Mouse (Mus musculus) MEL (cell line): Measurements from ENCODE around the gene Cdc42ep4. TPM values are rescaled to one million over a fixed set of nuclear protein-coding genes. Genes with fewer than 3 reads are reported as not detected.

Experiments used
- DNase-seq: peaks from one replicate; pipeline ENCODE4 v3.0.0; 2011; ENCODE audit warnings: low read depth, low spot score
- H3K27ac ChIP-seq: 2 replicates; pipeline ENCODE4 v1.5.1; 2012; ENCODE audit warnings: low read depth, mild to moderate bottlenecking, control low read depth, low read length, moderate library complexity; ENCODE audit not compliant: control insufficient read depth
- H3K27me3 ChIP-seq, 2 experiments: fragments of 150-350 bp in 1 of 2; sonication (generic) in 1 of 2; 2 replicates each; pipeline ENCODE4 v1.6.1; 2012; ENCODE audit warnings: low read length in 2 of 2, mild to moderate bottlenecking in 2 of 2, improper control_type of control experiment in 1 of 2, moderate library complexity in 1 of 2; ENCODE audit not compliant: insufficient read depth in 2 of 2, control insufficient read depth in 1 of 2
- H3K36me3 ChIP-seq, 2 experiments: 2 replicates each; pipeline ENCODE4 v1.6.1; 2012 to 2014; ENCODE audit warnings: low read length in 2 of 2, improper control_type of control experiment in 1 of 2, inconsistent platforms in 1 of 2, mild to moderate bottlenecking in 1 of 2; ENCODE audit not compliant: insufficient read depth in 2 of 2, control insufficient read depth in 1 of 2
- H3K4me1 ChIP-seq, 2 experiments: fragments of 150-350 bp in 1 of 2; sonication (generic) in 1 of 2; 2 replicates each; pipeline ENCODE4 v1.6.1; 2012; ENCODE audit warnings: low read length in 2 of 2, improper control_type of control experiment in 1 of 2, mild to moderate bottlenecking in 1 of 2; ENCODE audit not compliant: insufficient read depth in 2 of 2, control insufficient read depth in 1 of 2
- H3K4me3 ChIP-seq, 2 experiments: fragments of 150-350 bp in 1 of 2; sonication (generic) in 1 of 2; 2 replicates each; pipeline ENCODE4 v1.5.1; 2012; ENCODE audit warnings: low read depth in 2 of 2, low read length in 2 of 2, mild to moderate bottlenecking in 2 of 2, moderate library complexity in 2 of 2, control low read depth in 1 of 2, improper control_type of control experiment in 1 of 2; ENCODE audit not compliant: control insufficient read depth in 1 of 2, insufficient read depth in 1 of 2
- H3K79me2 ChIP-seq: 2 replicates; pipeline ENCODE4 v1.6.1; 2012; ENCODE audit warnings: mild to moderate bottlenecking, low read length, moderate library complexity; ENCODE audit not compliant: control insufficient read depth, poor library complexity, insufficient read depth
- H3K9ac ChIP-seq: 2 replicates; pipeline ENCODE4 v1.6.1; 2012; ENCODE audit warnings: low read depth, mild to moderate bottlenecking, control low read depth, low read length, moderate library complexity; ENCODE audit not compliant: control insufficient read depth, poor library complexity, severe bottlenecking
- H3K9me3 ChIP-seq: fragments of 150-350 bp; sonication (generic); replicated peaks from 2 replicates; pipeline ENCODE4 v1.6.1; 2012; ENCODE audit warnings: mild to moderate bottlenecking, low read length, improper control_type of control experiment, moderate library complexity; ENCODE audit not compliant: insufficient read depth
- BHLHE40 ChIP-seq: IDR thresholded peaks from 2 replicates; pipeline ENCODE4 v1.6.1; 2012; ENCODE audit warnings: low read depth, mild to moderate bottlenecking, inconsistent platforms, low read length, improper control_type of control experiment, borderline replicate concordance
- CHD2 ChIP-seq: IDR thresholded peaks from 2 replicates; pipeline ENCODE4 v1.6.1; 2011; ENCODE audit warnings: low read length, improper control_type of control experiment
- CTCF ChIP-seq, 3 experiments: IDR thresholded peaks in 2 of 3; conservative IDR thresholded peaks in 1 of 3; 2 replicates each; pipeline ENCODE4 v1.5.1; 2011 to 2012; ENCODE audit warnings: low read length in 3 of 3, low read depth in 2 of 3, mild to moderate bottlenecking in 2 of 3, improper control_type of control experiment in 1 of 3, inconsistent platforms in 1 of 3, mixed read lengths in 1 of 3, moderate library complexity in 1 of 3; ENCODE audit not compliant: control insufficient read depth in 1 of 3, insufficient read depth in 1 of 3, poor library complexity in 1 of 3, severe bottlenecking in 1 of 3
- E2F4 ChIP-seq: IDR thresholded peaks from 2 replicates; pipeline ENCODE4 v1.6.1; 2011; ENCODE audit warnings: low read depth, low read length, improper control_type of control experiment, borderline replicate concordance
- ELF1 ChIP-seq: IDR thresholded peaks from 2 replicates; pipeline ENCODE4 v1.6.1; 2014; ENCODE audit warnings: low read depth, mild to moderate bottlenecking, inconsistent platforms, low read length, improper control_type of control experiment, moderate library complexity
- EP300 ChIP-seq, 2 experiments: IDR thresholded peaks; 2 replicates each; pipeline ENCODE4 v1.6.1; 2011; ENCODE audit warnings: improper control_type of control experiment in 2 of 2, low read length in 2 of 2, low read depth in 1 of 2, mild to moderate bottlenecking in 1 of 2
- GATA1 ChIP-seq: IDR thresholded peaks from 2 replicates; pipeline ENCODE4 v1.6.1; 2011; ENCODE audit warnings: low read depth, low read length, improper control_type of control experiment
- HCFC1 ChIP-seq: IDR thresholded peaks from 2 replicates; pipeline ENCODE4 v1.6.1; 2012; ENCODE audit warnings: low read depth, mild to moderate bottlenecking, inconsistent platforms, low read length, improper control_type of control experiment, moderate library complexity
- KAT2A ChIP-seq: conservative IDR thresholded peaks from 2 replicates; pipeline ENCODE4 v1.6.1; 2012; ENCODE audit warnings: low read depth, low read length, improper control_type of control experiment, inconsistent platforms
- MAFK ChIP-seq: IDR thresholded peaks from 2 replicates; pipeline ENCODE4 v1.6.1; 2011; ENCODE audit warnings: low read depth, mild to moderate bottlenecking, low read length, improper control_type of control experiment, borderline replicate concordance
- MAX ChIP-seq: IDR thresholded peaks from 2 replicates; pipeline ENCODE4 v1.6.1; 2011; ENCODE audit warnings: low read length, improper control_type of control experiment
- MAZ ChIP-seq: IDR thresholded peaks from 2 replicates; pipeline ENCODE4 v1.6.1; 2012; ENCODE audit warnings: low read depth, mild to moderate bottlenecking, inconsistent platforms, low read length, improper control_type of control experiment
- MEF2A ChIP-seq: IDR thresholded peaks from 2 replicates; pipeline ENCODE4 v1.6.1; 2014; ENCODE audit warnings: low read depth, mild to moderate bottlenecking, inconsistent platforms, low read length, improper control_type of control experiment; ENCODE audit not compliant: poor library complexity, insufficient replicate concordance, severe bottlenecking; ENCODE audit errors: extremely low read depth
- MYB ChIP-seq: IDR thresholded peaks from 2 replicates; pipeline ENCODE4 v1.6.1; 2011; ENCODE audit warnings: mild to moderate bottlenecking, low read depth, low read length, improper control_type of control experiment
- NELFE ChIP-seq: IDR thresholded peaks from 2 replicates; pipeline ENCODE4 v1.6.1; 2011; ENCODE audit warnings: low read depth, low read length, improper control_type of control experiment
- NRF1 ChIP-seq: IDR thresholded peaks from 2 replicates; pipeline ENCODE4 v1.6.1; 2014; ENCODE audit warnings: low read depth, mild to moderate bottlenecking, inconsistent platforms, low read length, improper control_type of control experiment, moderate library complexity; ENCODE audit not compliant: poor library complexity, insufficient read depth, severe bottlenecking
- POLR2A ChIP-seq, 2 experiments: IDR thresholded peaks; 2 replicates each; pipeline ENCODE4 v1.6.1; 2011 to 2012; ENCODE audit warnings: low read length in 2 of 2, mild to moderate bottlenecking in 2 of 2, control low read depth in 1 of 2, improper control_type of control experiment in 1 of 2, low read depth in 1 of 2, moderate library complexity in 1 of 2; ENCODE audit not compliant: control insufficient read depth in 1 of 2, insufficient read depth in 1 of 2, poor library complexity in 1 of 2
- RAD21 ChIP-seq: IDR thresholded peaks from 2 replicates; pipeline ENCODE4 v1.6.1; 2011; ENCODE audit warnings: mild to moderate bottlenecking, low read depth, low read length, improper control_type of control experiment
- RCOR1 ChIP-seq: IDR thresholded peaks from 2 replicates; pipeline ENCODE4 v1.6.1; 2012; ENCODE audit warnings: low read depth, mild to moderate bottlenecking, inconsistent platforms, low read length, improper control_type of control experiment
- SIN3A ChIP-seq: IDR thresholded peaks from 2 replicates; pipeline ENCODE4 v1.6.1; 2012; ENCODE audit warnings: low read length, improper control_type of control experiment, inconsistent platforms
- TAL1 ChIP-seq: IDR thresholded peaks from 2 replicates; pipeline ENCODE4 v1.6.1; 2012; ENCODE audit warnings: mild to moderate bottlenecking, inconsistent platforms, low read length, moderate library complexity, mixed read lengths
- TCF12 ChIP-seq: IDR thresholded peaks from 2 replicates; pipeline ENCODE4 v1.6.1; 2014; ENCODE audit warnings: low read depth, mild to moderate bottlenecking, inconsistent platforms, low read length, improper control_type of control experiment, moderate library complexity
- UBTF ChIP-seq: IDR thresholded peaks from 2 replicates; pipeline ENCODE4 v1.6.1; 2012; ENCODE audit warnings: low read depth, mild to moderate bottlenecking, inconsistent platforms, low read length, improper control_type of control experiment, moderate library complexity, borderline replicate concordance; ENCODE audit not compliant: insufficient read depth
- USF1 ChIP-seq: IDR thresholded peaks from 2 replicates; pipeline ENCODE4 v1.6.1; 2014; ENCODE audit warnings: low read depth, mild to moderate bottlenecking, inconsistent platforms, low read length, improper control_type of control experiment, moderate library complexity
- ZKSCAN1 ChIP-seq: IDR thresholded peaks from 2 replicates; pipeline ENCODE4 v1.6.1; 2012; ENCODE audit warnings: low read depth, mild to moderate bottlenecking, inconsistent platforms, low read length, improper control_type of control experiment, moderate library complexity
- ZMIZ1 ChIP-seq: IDR thresholded peaks from 2 replicates; pipeline ENCODE4 v1.6.1; 2012; ENCODE audit warnings: low read depth, mild to moderate bottlenecking, inconsistent platforms, low read length, improper control_type of control experiment, moderate library complexity
- polyA plus RNA-seq, 2 experiments: library from polyadenylated mRNA; stranded (reverse) in 1 of 2; unstranded in 1 of 2; fragments of >175 nt in 1 of 2; fragments of >200 nt in 1 of 2; gene quantifications; 2 replicates each; pipeline versions ENCODE4 v1.2.1 to v1.2.4; 2012; ENCODE audit warnings: low replicate concordance in 2 of 2, low read depth in 1 of 2; ENCODE audit not compliant: insufficient read length in 2 of 2, insufficient read depth in 1 of 2, missing spikeins in 1 of 2
- total RNA-seq: library from RNA; depleted of rRNA; stranded (reverse); fragments of 300-350 nt; gene quantifications from 2 replicates; pipeline ENCODE4 v1.2.3, GENCODE M21; 2012

Gene Cdc42ep4
- total and polyA plus RNA-seq, 3 experiments = 27.7 to 39.0 TPM; not detected in 1

DNA sequence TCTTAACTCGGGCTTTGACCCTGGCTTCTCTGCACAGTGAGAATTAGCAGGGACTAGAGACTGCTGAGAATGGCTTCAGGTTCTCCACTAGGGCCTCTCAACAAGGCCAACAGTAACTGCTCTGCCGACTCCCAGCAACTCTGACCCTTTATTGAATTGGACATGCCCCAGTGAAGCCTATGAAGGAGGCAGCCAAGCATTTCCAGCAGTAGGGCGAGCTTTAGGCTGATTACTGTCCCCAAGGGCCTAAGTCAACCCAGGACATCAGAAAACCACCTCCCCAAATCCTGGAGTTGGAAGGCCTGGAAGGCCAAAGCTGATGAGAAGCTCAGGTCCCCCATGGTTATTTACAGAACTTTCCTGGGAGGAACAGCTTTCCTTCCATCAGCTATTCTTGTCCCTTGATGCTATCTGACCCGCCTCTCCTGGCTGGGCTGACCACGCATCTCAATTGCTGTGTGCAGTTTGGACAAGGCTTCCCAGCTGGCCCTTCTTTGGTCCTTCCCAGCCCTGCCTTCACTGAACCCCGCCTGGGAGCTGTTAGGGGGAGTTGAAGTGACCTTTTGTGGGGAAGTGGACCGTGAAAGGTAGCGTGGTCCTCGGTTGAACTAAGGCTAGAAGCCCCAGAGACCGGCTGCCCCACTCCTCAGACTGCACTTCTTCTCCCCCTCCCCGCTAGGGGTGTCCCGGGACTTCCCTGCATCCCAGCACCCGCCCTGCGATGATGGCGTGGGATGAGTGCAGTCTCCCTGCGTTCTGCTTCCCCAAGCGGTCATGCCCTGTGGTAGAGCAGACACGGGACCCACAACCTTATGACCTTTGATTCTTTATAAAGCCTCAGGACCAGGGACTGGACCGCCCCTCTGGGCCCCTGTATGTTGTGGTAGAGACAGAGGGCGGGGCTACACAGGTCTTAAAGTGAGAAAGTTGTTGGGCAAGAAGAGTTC is 27.3 kb upstream of the Cdc42ep4 start:
- no peaks in the 10 kb centered on the region for H3K27me3 ChIP-seq
- H3K9me3 ChIP-seq = no peaks in the 10 kb centered on the region
- H3K36me3 ChIP-seq = peaks cover 0 to 23% of the 10 kb centered on the region in 2 experiments; a peak in 2 of 4 replicates
- no peak overlapping the region for H3K4me3 ChIP-seq
- peak overlapping the region; percentile 32; the same call in 1 of the 2 replicates for H3K9ac ChIP-seq
- TF ChIP-seq MAFK (no peak), POLR2A (IDR thresholded peaks at IDR 0.05; ENCODE audit: control insufficient read depth in 1 of 2, insufficient read depth in 1 of 2, low read depth in 1 of 2, low read length in 2 of 2, poor library complexity in 1 of 2) (0 out of 4 replicates have a peak, but pooled peaks of 1 of the 2 experiments have one; percentile 17), MAZ (no peak; the same call in 1 of the 2 replicates), UBTF (no peak), CTCF (IDR thresholded peaks at IDR 0.05 in 2 of 3, conservative IDR thresholded peaks at IDR 0.05 in 1 of 3; ENCODE audit: control insufficient read depth in 1 of 3, insufficient read depth in 1 of 3, low read depth in 2 of 3, low read length in 3 of 3, poor library complexity in 1 of 3, severe bottlenecking in 1 of 3) (no peak), EP300 (IDR thresholded peaks at IDR 0.05; ENCODE audit: low read depth in 1 of 2, low read length in 2 of 2) (no peak), RCOR1 (no peak)
- no peaks in the 10 kb centered on the region for H3K79me2 ChIP-seq
- DNase-seq = peak; percentile 40
- peaks cover 15 to 33% of the 10 kb centered on the region in 2 experiments for H3K4me1 ChIP-seq
- H3K27ac ChIP-seq = peak overlapping the region; percentile 81

DNA sequence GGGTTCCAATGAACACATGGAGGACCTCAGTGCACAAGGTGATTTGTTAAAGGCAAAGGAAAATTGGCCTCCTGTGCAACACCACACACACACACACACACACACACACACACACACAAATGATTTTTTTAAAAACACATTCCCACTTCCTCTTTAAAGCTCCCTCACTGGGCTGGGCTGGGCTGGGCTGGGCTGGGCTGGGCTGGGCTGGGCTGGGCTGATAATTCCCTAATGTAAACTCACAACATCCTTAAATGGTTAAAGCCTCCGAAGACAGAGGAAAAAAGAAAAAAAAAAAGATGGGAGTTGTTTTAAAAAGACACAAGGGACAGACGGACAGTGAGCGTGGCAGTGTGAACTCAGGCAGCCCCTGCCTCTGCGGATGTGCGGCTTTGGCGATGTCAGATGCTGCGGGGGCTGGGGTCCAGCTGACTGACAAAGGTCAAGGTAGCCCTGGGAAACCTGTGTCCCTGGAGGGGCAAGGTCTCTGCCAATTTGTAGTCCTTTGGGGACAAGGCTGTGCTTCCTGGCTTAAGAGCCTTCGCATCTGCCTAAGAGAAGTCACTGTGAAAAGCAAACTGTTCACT is 26.3 kb upstream of the Cdc42ep4 start:
- Histone ChIP-seq H3K36me3 (peaks cover 0 to 23% of the 10 kb centered on the region in 2 experiments; a peak in 2 of 4 replicates), H3K9me3 (no peaks in the 10 kb centered on the region), H3K4me1 (peaks cover 15 to 33% of the 10 kb centered on the region in 2 experiments), H3K9ac (peak overlapping the region; percentile 68), H3K27me3 (no peaks in the 10 kb centered on the region), H3K27ac (peak overlapping the region; percentile 81), H3K79me2 (no peaks in the 10 kb centered on the region), H3K4me3 (peak overlapping the region; percentile 48 to 69)
- DNase-seq = peak; percentile 84
- peak; percentile 76 to 81 for TF ChIP-seq EP300 (IDR thresholded peaks at IDR 0.05; ENCODE audit: low read depth in 1 of 2, low read length in 2 of 2)
- TF ChIP-seq GATA1 = peak; percentile 27; the same call in 1 of the 2 replicates
- no peak for TF ChIP-seq NRF1
- no peak for TF ChIP-seq CHD2
- 0 out of 2 replicates have a peak, but pooled peaks have one; percentile 34 for TF ChIP-seq ZMIZ1
- TF ChIP-seq USF1 = no peak
- peak; percentile 10; the same call in 1 of the 2 replicates for TF ChIP-seq TAL1
- no peak; the same call in 1 of the 2 replicates for TF ChIP-seq MYB
- TF ChIP-seq MEF2A = no peak
- TF ChIP-seq SIN3A = peak; percentile 76
- peak; percentile 66 for TF ChIP-seq ELF1
- no peak for TF ChIP-seq UBTF
- no peak; the same call in 1 of the 2 replicates for TF ChIP-seq KAT2A
- peak; percentile 61; the same call in 1 of the 2 replicates for TF ChIP-seq ZKSCAN1
- no peak for TF ChIP-seq E2F4
- TF ChIP-seq TCF12 = peak; percentile 73
- TF ChIP-seq BHLHE40 = no peak
- TF ChIP-seq RCOR1 = peak; percentile 55
- TF ChIP-seq MAFK = 0 out of 2 replicates have a peak, but pooled peaks have one; percentile 46
- TF ChIP-seq RAD21 = no peak
- no peak for TF ChIP-seq NELFE
- TF ChIP-seq HCFC1 = peak; percentile 65
- no peak for TF ChIP-seq MAX
